Mouse (Mus musculus): Measurements from ENCODE around the gene 4933405L10Rik.
A peak's percentile ranks its signal among the peaks of the same experiment; 100 is the strongest.

The 4933405L10Rik gene

DNA sequence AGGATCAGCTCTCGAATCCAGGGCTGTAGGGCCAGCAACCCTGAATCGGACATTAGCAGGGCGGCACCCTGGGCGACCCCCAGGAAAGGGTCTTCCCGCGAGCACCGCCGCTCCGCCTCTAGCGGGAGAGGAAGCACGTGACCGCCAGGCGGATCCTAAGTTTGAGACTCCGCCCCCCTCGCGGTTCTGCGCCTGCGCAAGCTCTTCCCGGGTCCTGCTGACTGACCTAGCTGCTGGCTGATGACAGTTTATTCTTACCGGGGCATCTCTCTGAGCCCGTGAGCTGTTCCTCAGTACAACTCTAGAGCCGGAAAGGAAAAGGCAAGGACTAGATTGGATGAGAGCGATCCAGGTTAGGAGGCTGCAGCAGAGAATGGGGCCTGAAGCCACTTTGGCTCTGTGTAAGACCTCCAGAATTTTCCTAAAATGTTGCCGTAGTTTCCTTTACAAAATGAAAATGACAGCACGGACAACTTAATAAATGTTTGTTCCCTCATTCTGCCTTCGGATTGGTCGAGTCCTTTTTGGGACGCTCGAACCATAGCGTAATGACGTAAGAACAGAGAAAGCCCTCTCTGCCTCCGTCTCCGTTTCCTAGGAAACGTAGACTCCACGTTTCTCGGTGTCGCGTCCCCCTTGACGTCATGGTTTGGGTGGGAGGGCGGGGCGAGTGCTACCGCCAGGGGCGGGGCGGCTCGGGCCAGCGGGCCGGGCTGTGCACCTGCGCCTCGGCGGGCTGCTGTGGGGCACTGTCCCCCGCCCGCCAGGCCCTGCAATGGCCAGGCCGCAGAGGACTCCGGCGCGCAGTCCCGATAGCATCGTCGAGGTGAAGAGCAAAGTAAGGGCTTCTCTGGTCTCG lies 6.3 kb upstream of the 4933405L10Rik start, which contains the start of the genes Acd and Pard6a:
Acd (minus strand) TSS at position 137 of the 859 bp plus-strand sequence.
Pard6a (plus strand) TSS at position 183 of the 859 bp plus-strand sequence.
- peak; percentile 97 for DNase-seq

DNA sequence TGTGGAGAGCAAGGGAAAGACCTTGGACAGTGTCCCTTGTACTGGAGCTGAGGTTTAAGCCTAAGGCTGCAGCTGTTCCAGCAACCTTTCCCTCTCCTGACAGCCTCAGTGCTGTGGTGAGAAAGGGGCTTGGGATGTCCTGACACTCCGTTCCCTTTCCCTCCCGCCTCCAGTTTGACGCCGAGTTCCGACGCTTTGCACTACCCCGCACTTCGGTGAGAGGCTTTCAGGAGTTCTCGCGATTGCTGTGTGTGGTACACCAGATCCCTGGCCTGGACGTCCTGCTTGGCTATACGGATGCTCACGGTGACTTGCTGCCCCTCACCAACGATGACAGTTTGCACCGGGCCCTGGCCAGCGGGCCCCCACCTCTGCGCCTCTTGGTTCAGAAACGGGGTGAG lies 5.5 kb upstream of the 4933405L10Rik start:
- DNase-seq, result no peak

- no peak for DNase-seq
Observed at GRCm38 (mm10) chr8:105702731-105703415, 4.6 kb upstream of the 4933405L10Rik start.

DNA sequence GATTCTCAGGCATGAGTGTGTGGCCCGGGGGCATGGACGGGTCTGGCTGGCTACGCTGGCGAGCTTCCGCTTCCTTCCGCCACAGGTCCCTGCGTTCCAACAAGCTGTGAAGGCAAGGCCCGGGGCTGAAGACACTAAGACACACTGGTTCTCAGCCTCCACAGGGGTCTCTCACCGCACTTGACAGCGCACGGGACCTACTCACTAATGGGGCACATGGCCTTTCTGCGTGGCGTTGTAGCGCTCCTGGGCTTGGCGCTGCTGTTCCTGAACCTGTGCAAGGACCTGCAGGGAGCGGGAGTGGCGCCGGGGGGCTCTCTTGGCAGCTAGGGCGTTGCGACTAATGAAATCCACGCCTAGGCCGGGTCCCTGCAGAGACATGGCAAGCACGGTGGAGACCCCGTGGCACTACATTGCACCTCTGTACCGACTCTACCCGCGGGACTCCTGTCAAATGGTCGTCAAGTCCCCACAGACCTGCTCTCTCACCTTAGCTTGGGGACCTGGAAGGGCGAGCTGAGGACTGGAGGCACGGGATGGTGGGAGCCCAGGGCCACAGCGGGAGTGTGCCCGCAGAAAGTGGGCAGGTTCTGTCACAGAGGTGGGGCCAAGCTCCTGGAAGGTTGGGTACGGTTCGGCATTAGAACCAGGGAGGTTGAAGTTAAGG lies 3.2 kb upstream of the 4933405L10Rik start:
- peak in 1 of 2 experiments; percentile 34 for DNase-seq

- DNase-seq, result no peak
Observed at GRCm38 (mm10) chr8:105704955-105705354, 2.5 kb upstream of the 4933405L10Rik start.

GRCm38 (mm10) chr8:105706426-105706825 lies 1.0 kb upstream of the 4933405L10Rik start:
- peak in 1 of 2 experiments; percentile 30 for DNase-seq

- DNase-seq, result peak in 1 of 2 experiments; percentile 35
Observed at GRCm38 (mm10) chr8:105708675-105709074, 1.2 kb downstream of the 4933405L10Rik start.

DNA sequence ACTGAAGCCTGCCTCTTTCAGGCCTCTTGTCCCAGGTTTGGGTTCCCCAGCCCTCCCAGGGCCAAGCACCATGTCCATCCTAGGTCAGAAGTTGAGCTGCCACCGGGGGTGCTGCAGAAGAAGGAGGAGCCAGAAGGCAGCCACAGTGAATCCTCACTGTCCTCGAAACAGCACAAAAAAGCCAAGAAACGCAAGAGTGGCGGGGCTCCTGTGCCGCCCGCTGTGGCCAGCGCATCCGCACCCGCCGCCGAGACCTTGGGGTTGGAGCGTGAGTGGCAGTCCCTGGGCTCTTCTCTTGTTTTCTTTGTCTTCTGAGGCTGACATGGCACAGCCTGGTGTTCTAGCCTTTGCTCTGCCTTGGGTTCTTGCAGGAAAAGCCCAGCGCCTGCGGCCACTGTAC lies 1.9 kb downstream of the 4933405L10Rik start:
- DNase-seq, result peak in 1 of 2 experiments; percentile 32

DNA sequence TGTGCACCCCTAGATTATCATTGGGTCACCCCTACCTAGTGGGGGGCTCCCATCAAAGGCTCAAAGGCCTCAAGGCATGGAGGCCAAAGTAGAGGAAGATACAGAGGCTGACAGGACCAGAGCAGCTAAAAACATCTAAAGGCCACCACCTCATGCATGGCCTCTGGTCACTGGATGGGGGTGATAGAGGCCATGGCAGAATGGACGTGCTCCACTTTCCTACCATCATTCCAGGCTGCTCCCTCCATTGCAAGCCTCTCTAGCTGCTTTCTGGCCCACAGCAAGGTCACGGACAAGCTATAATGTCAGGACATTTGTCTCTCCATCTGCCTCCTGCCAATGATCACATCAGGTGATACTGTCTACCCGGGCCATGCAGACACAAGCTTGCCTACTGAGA lies 4.8 kb downstream of the 4933405L10Rik start:
- DNase-seq, result no peak

- peak; percentile 86 to 96 for DNase-seq
Observed at GRCm38 (mm10) chr8:105714139-105714538, 6.7 kb downstream of the 4933405L10Rik start.

GRCm38 (mm10) chr8:105715042-105715441 lies 7.6 kb downstream of the 4933405L10Rik start:
- peak; percentile 42 to 49 for DNase-seq

DNA sequence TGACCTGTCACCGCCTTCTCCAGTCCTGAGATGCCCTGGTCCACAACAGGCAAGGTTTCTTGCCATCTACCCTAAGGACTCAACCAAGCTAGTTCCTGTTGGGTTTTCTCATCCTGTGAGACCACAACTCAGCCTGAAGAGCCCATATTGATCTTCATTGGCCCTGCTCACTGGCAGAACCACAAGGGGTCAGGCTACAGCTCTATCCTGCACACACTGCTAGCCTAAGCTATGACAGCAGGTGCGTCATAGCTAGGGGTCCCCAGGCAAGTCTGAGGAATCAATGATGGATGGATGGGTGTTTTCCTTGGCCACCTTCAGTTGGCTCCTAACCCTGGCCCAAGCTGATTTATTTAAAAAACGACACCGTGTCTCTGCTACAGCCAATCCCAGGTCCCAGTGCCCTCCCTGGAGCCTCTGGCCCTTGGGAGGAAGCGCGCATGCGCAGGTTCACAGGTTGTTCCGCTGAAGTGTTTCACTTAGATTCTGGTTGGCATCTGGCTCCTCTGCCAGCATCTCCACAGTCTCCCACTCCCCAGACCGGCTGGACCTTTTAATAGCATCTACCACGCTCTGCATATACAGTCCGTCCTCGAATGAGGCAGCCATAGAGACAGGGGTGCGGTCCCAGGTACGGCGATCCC lies 9.0 kb downstream of the 4933405L10Rik start:
- peak in 1 of 2 experiments; percentile 29 for DNase-seq

DNA sequence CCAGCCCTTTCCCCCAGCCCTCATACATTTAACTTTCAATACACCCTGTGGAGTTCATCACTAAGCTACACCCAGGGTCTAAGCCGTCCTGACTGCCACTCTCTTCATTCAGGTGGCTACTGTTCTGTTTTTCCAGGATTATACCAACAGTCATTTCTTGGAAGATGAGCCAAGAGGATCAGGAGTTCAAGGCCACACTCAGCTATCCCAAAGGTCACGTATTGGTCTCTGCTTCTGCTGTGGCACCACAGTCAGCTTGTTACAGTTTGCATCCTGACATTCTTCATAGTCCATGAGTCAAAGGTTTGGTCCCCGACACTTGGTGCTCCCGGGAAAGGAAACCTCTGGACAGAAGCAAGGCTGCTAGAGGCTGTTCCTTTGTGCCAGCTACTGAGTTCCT lies 12.2 kb downstream of the 4933405L10Rik start:
- DNase-seq, result no peak

DNA sequence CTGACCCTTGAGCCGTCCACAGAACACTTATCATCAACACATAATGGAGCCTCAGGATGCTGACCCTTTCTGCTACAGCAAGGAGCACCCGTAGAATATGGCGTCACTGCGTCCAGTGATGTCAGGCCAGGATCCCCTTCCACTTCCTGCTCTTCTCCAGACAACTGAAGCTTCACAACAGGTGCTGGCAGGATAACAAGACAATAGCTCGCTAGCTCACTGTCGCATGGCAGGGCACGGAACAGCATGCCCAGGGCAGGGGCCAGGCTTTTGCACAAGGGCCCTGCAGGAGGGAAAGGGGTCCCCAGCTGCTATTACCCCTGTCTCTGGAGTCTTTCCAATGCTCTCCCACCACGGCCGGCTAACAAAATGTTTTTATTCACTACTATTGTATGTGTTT lies 15.4 kb downstream of the 4933405L10Rik start:
- DNase-seq, result no peak

DNA sequence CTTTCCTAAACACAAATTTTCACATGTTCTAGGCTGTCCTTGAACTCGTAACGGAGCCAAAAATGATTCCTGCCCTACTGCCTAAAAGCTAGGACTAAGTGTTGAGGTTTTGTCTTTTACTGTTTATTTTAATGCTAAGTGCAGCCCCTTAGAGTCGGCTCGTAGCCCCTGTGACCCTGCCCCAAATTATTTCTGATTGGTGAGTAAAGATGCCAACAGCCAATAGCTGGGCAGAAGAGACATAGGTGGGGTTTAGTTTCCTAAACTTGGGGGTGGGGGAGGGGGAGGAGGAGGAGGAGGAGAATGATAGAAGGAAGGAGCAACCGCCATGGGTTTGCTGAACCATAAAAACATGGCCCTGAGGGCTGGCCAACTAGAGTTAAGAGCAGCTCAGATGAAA lies 18.3 kb downstream of the 4933405L10Rik start:
- no peak for DNase-seq

GRCm38 (mm10) chr8:105727397-105728124 lies 20.1 kb downstream of the 4933405L10Rik start:
- peak; percentile 62 to 89 for DNase-seq

DNA sequence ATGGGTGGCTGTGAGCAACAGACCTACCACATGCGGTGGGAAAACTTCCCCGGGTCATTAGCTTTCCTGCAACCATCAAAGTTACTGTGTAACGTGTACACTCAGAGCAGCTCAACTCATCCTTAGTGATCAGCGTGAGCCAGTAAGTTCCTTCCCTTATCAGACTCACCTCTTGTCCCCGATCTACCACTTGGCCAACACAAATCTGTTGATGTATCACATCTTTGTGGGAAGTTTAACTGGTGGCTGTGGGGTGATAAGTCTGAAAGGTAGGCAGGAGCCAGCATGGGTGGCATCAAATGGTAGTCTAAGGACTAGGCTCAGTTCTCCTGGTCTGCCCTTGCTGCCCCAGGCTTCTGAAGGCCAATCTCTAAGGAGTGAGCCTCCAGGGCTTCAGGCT lies 24.7 kb downstream of the 4933405L10Rik start:
- DNase-seq, result no peak

DNA sequence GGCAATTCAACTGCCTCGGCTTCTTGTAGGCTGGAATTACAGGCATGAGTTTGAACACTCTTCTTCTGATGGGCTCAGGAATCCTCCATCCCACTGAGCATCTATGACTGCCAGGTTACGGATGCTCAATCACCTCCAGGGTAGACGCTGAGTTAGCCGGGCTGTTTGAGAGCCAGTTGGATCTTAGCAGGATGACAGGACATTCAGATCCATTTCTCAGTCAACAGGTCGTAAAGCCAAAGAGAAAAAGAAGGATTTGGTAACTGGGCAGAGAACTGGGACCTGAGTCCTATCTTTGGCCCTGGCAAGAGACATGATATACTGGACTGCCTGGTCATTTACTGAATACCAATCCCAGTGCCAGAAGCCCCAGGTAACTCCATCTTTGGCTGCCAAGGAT lies 31.8 kb downstream of the 4933405L10Rik start:
- DNase-seq, result no peak

- DNase-seq, result no peak
Observed at GRCm38 (mm10) chr8:105743301-105743700, 35.8 kb downstream of the 4933405L10Rik start.

DNA sequence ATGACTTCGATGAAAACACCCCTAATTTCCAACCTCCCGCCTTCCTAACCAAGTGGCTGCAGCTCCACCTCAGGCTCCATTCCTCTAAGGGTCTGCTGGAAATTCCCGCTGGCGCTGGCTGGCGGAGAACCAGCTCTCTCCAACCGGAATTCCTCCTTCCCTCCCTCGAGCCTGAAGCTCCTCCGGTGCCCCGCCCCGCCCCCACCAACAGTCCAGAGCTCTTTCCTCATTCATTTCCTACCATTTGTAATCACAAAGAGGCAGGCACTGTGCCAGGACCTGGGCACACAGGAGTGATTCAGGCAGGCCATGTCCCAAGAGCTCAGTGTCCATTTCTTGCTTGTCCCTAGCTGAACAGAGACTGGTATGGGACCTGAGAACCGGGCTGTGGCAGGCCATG lies 43.2 kb downstream of the 4933405L10Rik start:
- DNase-seq, result peak; percentile 92 to 93

GRCm38 (mm10) chr8:105753916-105754315 lies 46.5 kb downstream of the 4933405L10Rik start:
- DNase-seq, result no peak

- no peak for DNase-seq
Observed at GRCm38 (mm10) chr8:105754688-105755087, 47.2 kb downstream of the 4933405L10Rik start.
